Mouse (Mus musculus): ENCODE measurements around the gene Wnk1. TPM values are rescaled to one million over a fixed set of nuclear protein-coding genes. Genes with fewer than 3 reads are reported as not detected.

Gene Wnk1
- polyA plus RNA-seq, 1 experiment from 2014 or later, result 86.0 TPM

DNA sequence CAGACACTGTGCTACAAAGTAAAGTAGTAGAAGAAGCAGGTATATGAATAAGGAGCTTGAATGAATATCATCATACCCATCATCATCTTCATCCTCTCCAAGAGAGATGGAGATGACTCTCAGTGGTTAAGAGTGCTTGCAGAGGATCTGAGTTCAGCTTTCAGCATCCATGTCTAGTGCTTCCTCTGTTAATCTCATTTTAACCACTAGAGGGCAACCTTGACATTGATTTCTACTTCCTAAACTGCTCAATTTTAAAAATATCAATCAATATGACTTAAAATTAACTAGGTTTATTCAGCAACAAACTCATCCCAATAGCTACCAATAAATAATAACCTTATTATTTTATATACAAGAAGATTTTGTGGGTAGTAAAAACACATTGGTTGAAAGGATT, 36.8 kb downstream of the Wnk1 start:
- no peak overlapping the region for H3K9ac ChIP-seq (replicated peaks; ENCODE audit: low read depth, low read length)
- H3K4me2 ChIP-seq (replicated peaks; ENCODE audit: low read depth, low read length), result no peak overlapping the region
- no peaks in the 10 kb centered on the region for H3K4me1 ChIP-seq (ENCODE audit: control insufficient read depth, insufficient read depth, low read length)
- no peak overlapping the region for H3K27ac ChIP-seq (ENCODE audit: low read length)
- ATAC-seq (ENCODE audit: insufficient number of reproducible peaks, insufficient read depth, low FRiP score, low read depth), result no peak
- no peaks in the 10 kb centered on the region for H3K27me3 ChIP-seq (ENCODE audit: control insufficient read depth, insufficient read depth, low read length)
- no peak overlapping the region for H3K4me3 ChIP-seq (ENCODE audit: low read depth, low read length)
- H3K9me3 ChIP-seq (ENCODE audit: control insufficient read depth, low read depth, low read length), result no peaks in the 10 kb centered on the region
- H3K36me3 ChIP-seq (ENCODE audit: control insufficient read depth, insufficient read depth, low read length), result 0 out of 2 replicates have a peak, but pooled peaks cover 5% of the 10 kb centered on the region

DNA sequence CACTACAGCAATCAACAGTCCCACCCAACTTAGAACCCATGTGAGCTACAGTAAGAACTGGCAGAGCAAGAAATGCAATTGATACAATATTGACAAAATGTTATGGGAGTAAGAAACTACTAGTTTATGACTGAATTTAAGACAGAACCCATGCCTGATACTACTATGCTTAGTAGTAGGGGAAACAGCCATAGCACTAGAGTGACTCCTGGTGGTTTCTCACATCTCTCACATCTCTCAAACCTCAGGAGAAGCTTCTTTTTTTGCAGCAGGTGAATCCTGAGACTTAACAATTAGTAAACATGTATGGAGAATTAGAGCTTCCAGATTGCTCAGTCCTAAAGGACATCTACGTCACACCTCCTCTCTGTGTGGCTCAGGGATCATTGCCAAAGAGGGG, 42.0 kb downstream of the Wnk1 start:
- Histone ChIP-seq H3K9me3 (ENCODE audit: control insufficient read depth, low read depth, low read length) (no peaks in the 10 kb centered on the region), H3K9ac (replicated peaks; ENCODE audit: low read depth, low read length) (no peak overlapping the region), H3K4me2 (replicated peaks; ENCODE audit: low read depth, low read length) (no peak overlapping the region), H3K4me3 (ENCODE audit: low read depth, low read length) (no peak overlapping the region), H3K27ac (ENCODE audit: low read length) (no peak overlapping the region), H3K4me1 (ENCODE audit: control insufficient read depth, insufficient read depth, low read length) (no peaks in the 10 kb centered on the region), H3K27me3 (ENCODE audit: control insufficient read depth, insufficient read depth, low read length) (no peaks in the 10 kb centered on the region), H3K36me3 (ENCODE audit: control insufficient read depth, insufficient read depth, low read length) (peaks cover 5% of the 10 kb centered on the region; the same call in 1 of the 2 replicates)
- no peak for ATAC-seq (ENCODE audit: insufficient number of reproducible peaks, insufficient read depth, low FRiP score, low read depth)
- WGBS, result 92% methylated on average over 1 of the region's 1 CpGs

DNA sequence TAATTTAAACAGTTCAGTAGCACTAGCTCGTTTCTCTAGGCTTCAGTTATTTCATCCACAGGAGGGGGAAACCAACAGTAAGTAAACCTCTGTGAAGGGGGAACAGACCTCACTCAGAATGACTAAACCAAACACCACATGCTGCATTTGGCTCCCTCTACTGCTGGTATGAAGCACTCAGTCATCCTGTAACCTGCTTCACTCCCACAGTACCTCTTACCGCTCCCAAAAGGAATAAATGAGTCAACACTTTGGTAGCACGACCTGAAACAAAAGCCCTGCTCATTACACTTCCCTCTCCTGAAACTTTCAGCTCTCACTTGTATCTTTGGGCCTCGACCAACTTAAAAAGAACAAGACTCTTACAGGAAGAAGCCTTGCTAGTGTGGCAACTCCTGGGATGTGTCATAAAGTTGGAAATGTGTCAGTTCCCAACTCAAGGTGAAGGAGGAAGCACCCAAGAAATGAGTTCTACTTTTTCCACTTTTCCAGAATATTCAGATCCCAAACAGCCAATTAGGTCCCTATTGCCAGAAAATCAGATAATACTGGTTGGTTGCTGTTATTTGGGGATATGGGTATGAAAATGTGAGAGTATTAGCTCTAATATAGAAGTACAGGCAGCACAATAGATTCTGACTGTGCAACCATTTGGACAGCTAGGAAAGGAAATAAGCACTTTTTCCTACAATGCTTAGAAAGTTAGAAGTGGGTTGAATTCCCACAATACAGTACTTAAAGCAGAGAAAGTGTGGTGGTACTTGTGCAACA, 114.1 kb downstream of the Wnk1 start:
- Histone ChIP-seq H3K4me2 (replicated peaks; ENCODE audit: low read depth, low read length) (no peak overlapping the region), H3K27me3 (ENCODE audit: control insufficient read depth, insufficient read depth, low read length) (no peaks in the 10 kb centered on the region), H3K4me1 (ENCODE audit: control insufficient read depth, insufficient read depth, low read length) (no peaks in the 10 kb centered on the region), H3K27ac (ENCODE audit: low read length) (no peak overlapping the region), H3K4me3 (ENCODE audit: low read depth, low read length) (no peak overlapping the region), H3K36me3 (ENCODE audit: control insufficient read depth, insufficient read depth, low read length) (peaks cover 74% of the 10 kb centered on the region), H3K9ac (replicated peaks; ENCODE audit: low read depth, low read length) (no peak overlapping the region), H3K9me3 (ENCODE audit: control insufficient read depth, low read depth, low read length) (no peaks in the 10 kb centered on the region)
- 53% methylated on average over 4 of the region's 4 CpGs for WGBS
- ATAC-seq (ENCODE audit: insufficient number of reproducible peaks, insufficient read depth, low FRiP score, low read depth), result no peak

DNA sequence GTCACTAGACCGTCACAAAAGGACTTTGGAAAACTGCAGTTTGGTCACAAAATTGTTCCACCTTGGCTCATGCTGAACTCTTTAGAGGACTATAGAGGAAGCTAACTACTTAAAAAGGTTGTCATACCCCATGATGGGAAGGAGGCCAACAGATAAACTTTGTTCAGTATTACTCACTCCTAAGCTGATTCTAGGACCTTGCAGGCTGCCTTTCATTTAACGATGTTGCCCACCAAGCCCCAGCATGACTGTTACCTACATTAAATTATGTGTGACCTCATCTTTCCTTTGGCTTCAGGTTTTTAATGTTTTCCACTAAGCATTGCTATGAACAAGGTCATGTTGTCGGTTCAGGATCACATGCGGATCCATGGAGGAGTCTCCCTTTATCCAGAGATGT, 115.9 kb downstream of the Wnk1 start:
- no peaks in the 10 kb centered on the region for H3K27me3 ChIP-seq (ENCODE audit: control insufficient read depth, insufficient read depth, low read length)
- WGBS, result 90% methylated on average over 4 of the region's 4 CpGs
- no peak overlapping the region for H3K4me3 ChIP-seq (ENCODE audit: low read depth, low read length)
- no peak overlapping the region for H3K27ac ChIP-seq (ENCODE audit: low read length)
- peaks cover 65% of the 10 kb centered on the region for H3K36me3 ChIP-seq (ENCODE audit: control insufficient read depth, insufficient read depth, low read length)
- no peak for ATAC-seq (ENCODE audit: insufficient number of reproducible peaks, insufficient read depth, low FRiP score, low read depth)
- no peak overlapping the region for H3K9ac ChIP-seq (replicated peaks; ENCODE audit: low read depth, low read length)
- H3K4me2 ChIP-seq (replicated peaks; ENCODE audit: low read depth, low read length), result no peak overlapping the region
- H3K9me3 ChIP-seq (ENCODE audit: control insufficient read depth, low read depth, low read length), result no peaks in the 10 kb centered on the region
- H3K4me1 ChIP-seq (ENCODE audit: control insufficient read depth, insufficient read depth, low read length), result no peaks in the 10 kb centered on the region

DNA sequence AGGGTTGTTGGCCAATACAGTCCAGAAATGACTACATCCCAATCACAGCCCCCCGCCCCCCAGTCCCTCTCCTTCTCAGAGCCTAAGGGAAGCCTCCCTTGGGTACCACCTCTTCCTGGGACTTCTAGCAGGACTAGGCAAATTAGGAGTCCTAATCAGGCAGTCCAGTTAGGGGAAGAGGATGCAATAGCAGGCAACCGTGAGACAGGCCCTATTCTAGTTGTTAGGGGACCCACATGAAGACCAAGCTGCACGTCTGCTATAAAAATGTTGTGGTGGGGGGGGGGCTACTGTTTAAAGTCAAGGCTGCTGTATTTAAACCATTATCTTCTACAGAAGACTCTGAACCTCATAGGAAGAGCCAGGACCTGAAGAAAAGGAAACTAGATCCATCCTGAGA, 116.3 kb downstream of the Wnk1 start:
- Histone ChIP-seq H3K36me3 (ENCODE audit: control insufficient read depth, insufficient read depth, low read length) (peaks cover 66% of the 10 kb centered on the region), H3K4me1 (ENCODE audit: control insufficient read depth, insufficient read depth, low read length) (no peaks in the 10 kb centered on the region), H3K27me3 (ENCODE audit: control insufficient read depth, insufficient read depth, low read length) (no peaks in the 10 kb centered on the region)

DNA sequence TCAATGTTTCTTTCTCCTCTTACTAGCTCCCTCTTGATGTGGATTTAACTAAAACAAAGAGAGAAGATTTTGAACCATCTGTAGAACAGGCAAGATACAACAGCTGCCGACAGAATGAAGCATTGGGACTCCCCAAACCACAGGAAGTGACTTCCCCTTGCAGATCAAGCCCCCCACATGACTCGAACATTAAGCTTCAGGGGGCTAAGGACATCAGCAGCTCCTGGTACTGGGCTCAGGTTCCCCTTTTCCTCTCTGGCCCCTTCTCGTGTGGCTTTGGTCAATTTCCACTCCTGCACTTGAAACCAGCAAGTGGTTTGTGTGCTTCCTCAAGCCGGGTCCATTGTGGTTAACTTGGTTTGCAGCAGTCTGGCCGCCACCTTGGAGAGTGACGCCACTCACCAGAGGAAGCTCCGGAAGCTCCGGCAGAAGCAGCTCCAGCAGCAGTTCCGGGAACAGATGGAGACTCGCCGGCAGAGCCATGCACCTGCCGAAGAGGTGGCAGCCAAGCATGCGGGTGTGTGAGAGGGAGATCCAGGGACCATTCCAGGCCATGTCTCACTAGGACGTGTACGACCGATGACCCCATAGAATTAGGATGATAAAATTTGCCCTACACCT, 119.8 kb downstream of the Wnk1 start:
- Histone ChIP-seq H3K27me3 (ENCODE audit: control insufficient read depth, insufficient read depth, low read length) (no peaks in the 10 kb centered on the region), H3K36me3 (ENCODE audit: control insufficient read depth, insufficient read depth, low read length) (peaks cover 64% of the 10 kb centered on the region), H3K4me1 (ENCODE audit: control insufficient read depth, insufficient read depth, low read length) (no peaks in the 10 kb centered on the region), H3K4me3 (ENCODE audit: low read depth, low read length) (no peak overlapping the region), H3K9me3 (ENCODE audit: control insufficient read depth, low read depth, low read length) (no peaks in the 10 kb centered on the region), H3K4me2 (replicated peaks; ENCODE audit: low read depth, low read length) (no peak overlapping the region), H3K27ac (ENCODE audit: low read length) (no peak overlapping the region), H3K9ac (replicated peaks; ENCODE audit: low read depth, low read length) (no peak overlapping the region)
- WGBS, result 86% methylated on average over 16 of the region's 16 CpGs
- ATAC-seq (ENCODE audit: insufficient number of reproducible peaks, insufficient read depth, low FRiP score, low read depth), result no peak

More for the DNA sequence above, 116.3 kb downstream of the Wnk1 start:
- no peak overlapping the region for H3K4me3 ChIP-seq (ENCODE audit: low read depth, low read length)
- 83% methylated on average over 3 of the region's 3 CpGs for WGBS
- H3K27ac ChIP-seq (ENCODE audit: low read length), result no peak overlapping the region
- H3K4me2 ChIP-seq (replicated peaks; ENCODE audit: low read depth, low read length), result no peak overlapping the region
- ATAC-seq (ENCODE audit: insufficient number of reproducible peaks, insufficient read depth, low FRiP score, low read depth), result no peak
- no peak overlapping the region for H3K9ac ChIP-seq (replicated peaks; ENCODE audit: low read depth, low read length)
- H3K9me3 ChIP-seq (ENCODE audit: control insufficient read depth, low read depth, low read length), result no peaks in the 10 kb centered on the region

DNA sequence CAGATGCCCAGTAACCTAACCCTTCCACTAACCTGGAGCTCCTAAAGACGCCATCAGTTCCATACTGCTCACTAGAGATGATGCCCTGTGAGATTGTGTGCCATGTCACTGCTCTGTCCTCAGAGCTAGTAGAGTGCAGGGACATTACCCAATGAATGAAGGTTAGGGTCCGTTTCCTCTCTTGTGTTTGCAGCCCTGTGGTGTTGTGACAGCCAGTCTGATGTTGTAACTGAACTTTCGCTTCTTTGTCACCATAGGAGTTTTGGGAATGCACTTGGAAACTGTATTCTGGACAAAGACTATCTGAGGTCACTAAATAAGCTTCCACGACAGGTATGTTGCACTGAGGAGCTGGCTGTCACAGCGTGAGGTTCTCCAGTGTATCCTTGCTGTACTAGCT, 122.8 kb downstream of the Wnk1 start:
- Histone ChIP-seq H3K27me3 (ENCODE audit: control insufficient read depth, insufficient read depth, low read length) (no peaks in the 10 kb centered on the region), H3K4me1 (ENCODE audit: control insufficient read depth, insufficient read depth, low read length) (no peaks in the 10 kb centered on the region), H3K27ac (ENCODE audit: low read length) (no peak overlapping the region), H3K9me3 (ENCODE audit: control insufficient read depth, low read depth, low read length) (no peaks in the 10 kb centered on the region), H3K9ac (replicated peaks; ENCODE audit: low read depth, low read length) (no peak overlapping the region), H3K4me2 (replicated peaks; ENCODE audit: low read depth, low read length) (no peak overlapping the region), H3K36me3 (ENCODE audit: control insufficient read depth, insufficient read depth, low read length) (peaks cover 51% of the 10 kb centered on the region), H3K4me3 (ENCODE audit: low read depth, low read length) (no peak overlapping the region)
- ATAC-seq (ENCODE audit: insufficient number of reproducible peaks, insufficient read depth, low FRiP score, low read depth), result no peak
- 93% methylated on average over 5 of the region's 5 CpGs for WGBS

DNA sequence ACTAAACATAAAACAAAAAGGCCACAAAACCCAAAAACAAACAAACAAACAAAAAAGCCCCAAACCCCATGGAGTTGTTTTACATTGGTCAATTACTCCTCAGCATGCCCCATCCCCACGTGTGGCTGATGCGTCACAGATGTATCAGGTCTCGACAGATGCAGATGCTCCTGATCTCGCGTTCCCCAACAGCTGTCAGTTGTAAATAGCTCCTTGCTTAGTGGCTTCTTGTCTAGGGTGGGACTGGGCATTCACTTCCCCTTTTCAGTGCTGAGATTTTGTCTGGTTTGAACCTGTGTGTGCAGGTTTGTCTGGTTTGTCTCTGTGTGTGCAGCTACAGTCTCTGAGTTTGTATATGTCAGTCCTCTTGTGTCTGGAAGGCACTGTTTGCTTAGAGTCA, 126.4 kb downstream of the Wnk1 start:
- no peak overlapping the region for H3K4me2 ChIP-seq (replicated peaks; ENCODE audit: low read depth, low read length)
- no peaks in the 10 kb centered on the region for H3K4me1 ChIP-seq (ENCODE audit: control insufficient read depth, insufficient read depth, low read length)
- no peak overlapping the region for H3K9ac ChIP-seq (replicated peaks; ENCODE audit: low read depth, low read length)
- no peaks in the 10 kb centered on the region for H3K27me3 ChIP-seq (ENCODE audit: control insufficient read depth, insufficient read depth, low read length)
- peaks cover 30% of the 10 kb centered on the region for H3K36me3 ChIP-seq (ENCODE audit: control insufficient read depth, insufficient read depth, low read length)
- 74% methylated on average over 5 of the region's 5 CpGs for WGBS
- no peak for ATAC-seq (ENCODE audit: insufficient number of reproducible peaks, insufficient read depth, low FRiP score, low read depth)
- no peak overlapping the region for H3K27ac ChIP-seq (ENCODE audit: low read length)
- H3K4me3 ChIP-seq (ENCODE audit: low read depth, low read length), result no peak overlapping the region
- no peaks in the 10 kb centered on the region for H3K9me3 ChIP-seq (ENCODE audit: control insufficient read depth, low read depth, low read length)
